Mouse (Mus musculus) gastrocnemius, postnatal 25 days (tissue): ENCODE data around the gene Dnase1l2. TPM values are rescaled to one million over a fixed set of nuclear protein-coding genes. Genes with fewer than 3 reads are reported as not detected.
A peak's percentile ranks its signal among the peaks of the same experiment; 100 is the strongest.

Source experiments
- DNase-seq: peaks from one replicate; pipeline ENCODE4 v3.0.0; 2022
- long read RNA-seq, 2 experiments: library from polyadenylated mRNA; stranded (forward); transcript quantifications; one replicate each; pipeline ENCODE4 v2.0.0; 2021
- total RNA-seq, 2 experiments: library from RNA; stranded (reverse); gene quantifications; 1 replicate in 1 of 2; 2 replicates in 1 of 2; pipeline ENCODE4 v1.2.3; 2021

Dnase1l2 gene
- 1 to 10 TPM; 1.0 to 1.5 TPM for total RNA-seq
- long read RNA-seq, experiment 1, partial matches to known transcripts = 1 of 1 reads
- long read RNA-seq, experiment 1, other reads (novel, unspliced or antisense) = 0 of 1 reads
- long read RNA-seq, experiment 2 = 0 reads

DNA sequence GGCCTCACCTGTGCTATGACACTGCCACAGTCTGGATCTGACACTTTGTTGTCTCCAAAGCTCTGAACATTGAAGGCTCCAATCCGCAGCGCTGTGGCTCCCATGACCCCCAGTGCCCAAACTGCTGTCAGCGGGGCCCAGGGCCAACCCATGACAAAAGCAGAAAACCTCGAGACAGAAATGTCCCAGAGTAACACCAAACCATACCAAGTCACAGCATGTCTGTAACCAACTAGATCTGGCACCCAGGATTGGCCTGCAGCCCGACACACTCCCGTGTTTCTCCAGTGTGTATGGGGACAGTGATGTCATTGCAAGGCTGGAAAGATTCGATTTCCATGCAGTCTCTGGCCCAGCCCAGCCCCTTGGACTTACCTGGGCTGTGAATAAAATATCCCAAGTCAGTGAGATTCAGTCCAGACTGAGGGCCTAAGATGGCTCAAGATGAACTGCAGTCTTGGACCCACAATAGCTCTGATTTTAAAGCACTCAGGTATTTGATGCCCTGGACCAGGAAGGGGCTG, at the start of gene Dnase1l2:
TSS of gene Dnase1l2 (minus strand) at position 474 of the 524 bp plus-strand sequence.
- no peak for DNase-seq

GRCm38 (mm10) chr17:24490399-24490798, 47.5 kb upstream of the Dnase1l2 start:
- no peak for DNase-seq

- DNase-seq = no peak
Measured at GRCm38 (mm10) chr17:24489265-24490030, 46.5 kb upstream of the Dnase1l2 start.

GRCm38 (mm10) chr17:24488662-24489264, 45.9 kb upstream of the Dnase1l2 start:
- DNase-seq = no peak

GRCm38 (mm10) chr17:24488186-24488661, 45.3 kb upstream of the Dnase1l2 start, which contains the start of gene Caskin1:
Gene Caskin1, plus strand, starts transcription at chr17:24488601.
- no peak for DNase-seq

DNA sequence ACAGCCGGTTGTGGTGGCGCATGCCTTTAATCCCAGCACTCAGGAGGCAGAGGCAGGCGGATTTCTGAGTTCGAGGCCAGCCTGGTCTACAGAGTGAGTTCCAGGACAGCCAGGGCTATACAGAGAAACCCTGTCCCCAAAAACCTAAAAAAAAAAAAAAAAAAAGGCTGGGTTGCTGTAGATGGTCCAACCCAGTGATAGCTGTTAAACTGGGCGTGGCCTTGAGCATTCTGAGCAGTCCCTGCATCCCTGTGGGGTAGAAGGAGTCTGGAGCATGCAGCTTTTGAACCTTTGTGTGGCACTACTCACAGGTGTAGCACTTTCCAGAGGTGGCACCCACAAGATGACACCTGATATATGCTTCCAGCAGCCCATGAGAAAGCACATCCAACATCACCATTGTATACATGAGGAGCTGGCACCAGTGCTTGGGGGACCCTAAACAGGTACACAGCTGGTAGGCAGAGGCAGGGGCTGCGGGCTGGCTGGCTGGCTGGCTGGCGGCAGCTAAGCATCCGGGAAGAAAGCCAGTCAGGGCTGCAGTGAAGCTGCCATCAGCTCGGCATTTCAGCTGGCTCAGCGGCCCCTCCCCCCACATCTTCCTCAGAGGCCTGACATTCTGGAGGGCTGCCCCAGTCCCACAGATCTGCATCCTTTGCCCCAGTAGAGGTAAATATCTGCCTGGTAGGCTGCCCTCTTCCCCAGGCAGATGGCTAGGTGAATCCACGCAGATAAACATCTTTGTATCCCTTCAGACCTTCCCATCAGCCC, 42.4 kb upstream of the Dnase1l2 start:
- DNase-seq = no peak

DNA sequence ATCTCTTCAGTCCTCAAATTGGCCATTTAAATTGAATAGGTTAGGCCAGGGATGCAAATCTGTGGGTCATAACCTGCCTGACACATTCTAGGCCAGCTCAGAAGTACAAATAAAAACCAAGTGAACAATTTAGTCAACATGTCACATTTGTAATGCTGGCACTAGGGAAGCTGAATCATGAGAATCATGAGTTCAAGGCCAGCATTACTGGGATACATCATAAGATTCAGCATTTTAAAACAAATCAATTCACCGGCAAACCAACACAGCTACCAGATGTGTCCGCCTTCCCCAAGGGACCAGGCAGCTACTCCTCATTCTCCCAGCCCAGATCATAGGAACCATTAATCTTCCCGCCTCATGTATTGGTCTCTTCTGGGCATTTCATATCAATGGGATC, 40.6 kb upstream of the Dnase1l2 start:
- DNase-seq = no peak

GRCm38 (mm10) chr17:24481027-24481815, 38.3 kb upstream of the Dnase1l2 start:
- DNase-seq = no peak

DNA sequence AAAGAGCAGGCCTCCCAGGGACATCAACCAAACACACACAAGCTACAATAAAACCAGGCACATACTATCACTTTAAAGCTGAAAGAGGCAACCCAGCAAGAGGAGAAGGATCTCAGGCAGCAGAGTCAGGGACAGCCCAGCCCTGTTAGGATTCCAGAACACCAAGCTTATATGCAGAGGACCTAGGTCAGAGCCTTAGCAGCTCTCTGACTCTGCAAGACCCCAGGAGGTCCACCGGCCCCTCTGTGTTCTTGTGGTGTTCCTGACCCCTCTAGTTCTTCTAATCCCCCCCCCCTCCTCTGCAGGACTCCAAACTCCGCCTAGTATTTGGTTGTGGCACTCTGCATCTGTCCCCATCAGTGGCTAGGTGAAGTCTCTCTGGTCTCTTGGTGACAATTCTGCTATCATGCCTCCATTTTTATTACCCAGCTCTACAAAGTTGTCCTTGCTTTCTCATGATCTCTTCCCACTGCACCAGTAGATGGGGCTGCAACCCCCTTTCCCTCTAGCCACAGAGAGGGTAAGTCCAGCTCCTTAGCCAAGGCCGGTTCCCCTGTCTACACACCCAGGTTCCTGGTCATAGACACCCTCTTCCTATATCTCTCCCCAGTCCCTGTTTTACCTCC, 37.4 kb upstream of the Dnase1l2 start:
- DNase-seq = no peak

DNA sequence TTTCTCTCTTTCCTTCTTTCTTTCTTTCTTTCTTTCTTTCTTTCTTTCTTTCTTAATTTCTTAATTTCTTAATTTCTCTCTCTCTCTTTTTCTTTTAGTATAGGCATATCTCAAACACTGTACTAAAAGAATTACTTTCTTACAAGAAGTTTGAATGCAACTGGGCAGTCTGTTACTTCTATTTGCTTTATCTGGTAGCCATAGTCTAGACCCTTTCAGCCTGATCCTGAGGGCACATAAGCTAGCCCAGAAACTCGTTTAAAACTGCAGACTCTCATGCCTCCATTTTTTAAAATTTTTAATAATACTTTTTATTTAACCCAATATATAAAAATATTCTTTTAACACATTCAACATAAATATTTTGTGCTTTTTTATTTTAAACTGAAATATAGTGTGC, 36.5 kb upstream of the Dnase1l2 start:
- DNase-seq = no peak

DNA sequence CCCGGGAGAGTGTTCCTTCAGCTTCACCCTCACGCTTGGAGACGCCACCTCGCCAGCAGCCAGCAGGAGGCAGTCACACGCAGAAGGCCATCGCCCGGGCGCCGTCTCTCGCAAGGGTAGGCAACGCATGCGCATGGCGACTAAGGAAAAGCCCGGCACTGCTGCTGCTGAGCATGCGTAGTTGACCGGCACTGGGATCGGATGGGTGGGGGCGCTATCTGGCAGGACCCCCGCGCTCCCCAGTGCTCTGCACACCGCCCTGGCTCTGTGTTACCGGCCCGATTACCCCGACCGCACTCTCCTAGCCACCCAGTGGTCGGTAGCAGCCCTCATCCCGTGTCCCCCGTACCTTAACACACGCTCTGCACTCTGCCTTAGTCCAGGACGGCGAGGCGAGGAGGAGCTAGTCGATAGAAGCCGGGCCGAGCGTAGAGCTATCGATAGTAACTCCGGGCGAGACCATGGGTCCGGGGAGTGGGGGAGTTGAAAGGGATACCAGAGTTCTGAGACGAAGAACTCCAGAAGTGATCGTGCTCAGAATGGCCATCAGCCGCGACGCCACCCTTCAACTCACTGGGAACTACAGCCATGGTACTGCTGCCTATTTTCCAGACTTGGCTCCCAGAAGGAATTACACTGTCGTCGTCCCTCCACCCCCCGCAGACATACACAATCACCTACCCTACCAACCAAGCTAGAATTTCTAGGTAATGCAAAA, 35.9 kb upstream of the Dnase1l2 start, which contains the start of gene Mlst8:
TSS of gene Mlst8 (minus strand) at position 416 of the 718 bp plus-strand sequence.
- peak; percentile 94 for DNase-seq

DNA sequence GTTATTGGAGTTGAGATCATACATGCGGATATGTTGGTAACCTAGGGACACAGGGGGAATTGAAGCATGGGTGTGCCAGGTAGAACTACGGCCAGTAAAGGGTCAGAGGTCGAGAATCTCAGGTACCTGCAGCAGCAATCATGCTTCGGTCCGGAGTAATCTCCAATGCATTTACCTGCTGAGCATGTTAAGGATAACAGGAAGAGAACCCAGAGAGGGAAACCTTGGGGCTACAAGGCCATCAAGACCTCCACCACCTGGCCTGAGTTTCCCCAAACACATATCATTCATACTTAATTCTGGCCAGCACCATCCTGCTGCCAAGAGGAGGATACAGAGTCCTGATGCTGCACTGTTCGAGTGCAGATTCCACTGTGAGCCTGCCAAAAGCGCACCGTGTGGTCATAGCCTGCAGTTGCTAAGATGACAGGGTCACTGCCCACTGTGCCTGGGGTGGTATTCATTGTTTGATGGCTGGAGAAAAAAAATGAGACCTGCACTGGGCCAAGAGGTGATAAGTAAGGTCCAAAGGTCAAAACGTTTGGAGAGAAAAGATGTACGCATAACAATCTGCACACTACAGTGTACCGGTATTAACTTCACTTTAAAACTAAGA, 35.2 kb upstream of the Dnase1l2 start:
- no peak for DNase-seq

- DNase-seq = no peak
Measured at GRCm38 (mm10) chr17:24477053-24477984, 34.4 kb upstream of the Dnase1l2 start.

GRCm38 (mm10) chr17:24476022-24476776, 33.3 kb upstream of the Dnase1l2 start:
- no peak for DNase-seq

DNA sequence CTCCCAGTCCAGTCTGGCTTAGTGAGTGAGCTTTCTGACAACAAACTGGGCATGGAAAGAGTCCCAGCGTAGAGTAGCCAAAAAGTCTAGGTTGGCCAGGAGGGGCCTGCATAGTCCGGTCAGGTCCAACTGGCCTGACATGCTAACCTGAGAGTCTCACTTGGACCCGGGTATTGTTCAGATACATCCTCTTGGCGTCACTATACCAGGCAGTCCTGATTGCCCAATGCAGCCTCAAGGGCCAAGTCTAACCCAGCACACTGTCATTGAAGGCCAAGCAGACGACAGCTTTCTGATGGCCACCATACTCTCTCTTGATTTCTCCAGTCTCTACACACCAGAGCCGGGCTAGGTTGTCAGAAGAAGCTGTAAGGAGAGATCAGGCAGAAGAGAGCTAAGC, 32.7 kb upstream of the Dnase1l2 start:
- no peak for DNase-seq

- DNase-seq = peak; percentile 38
Measured at GRCm38 (mm10) chr17:24474557-24474956, 31.7 kb upstream of the Dnase1l2 start.

DNA sequence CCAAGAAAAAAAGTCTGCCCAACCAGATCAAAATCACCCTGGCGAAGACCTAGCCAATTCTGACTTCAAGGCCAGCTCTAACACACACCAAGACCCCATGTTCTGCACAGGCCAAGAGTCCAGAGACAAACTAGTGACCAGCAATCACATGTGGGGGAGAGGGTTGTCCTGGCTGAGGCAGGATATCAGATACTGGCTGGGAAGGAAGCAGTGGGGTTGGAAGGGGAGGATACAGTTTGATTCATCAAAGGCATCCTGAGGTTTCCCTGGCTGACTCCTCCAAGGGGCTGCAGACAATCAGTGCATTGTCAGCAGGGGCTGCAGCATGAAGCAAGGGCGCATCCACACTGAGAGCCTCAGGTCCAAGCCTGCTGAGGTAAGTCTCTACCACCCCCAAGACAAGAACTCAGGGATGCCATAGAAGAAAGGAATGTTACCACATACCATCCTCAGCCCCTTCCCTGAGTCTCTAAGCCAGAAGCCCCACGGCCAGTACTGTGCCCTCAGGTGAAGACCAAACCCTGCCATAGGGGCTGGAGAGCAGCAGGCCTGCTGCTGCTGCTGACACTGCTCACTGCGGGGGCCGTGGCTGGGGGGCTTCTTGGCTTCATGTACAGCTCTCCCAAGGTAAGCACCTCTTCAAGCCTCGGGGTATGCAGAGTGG, 30.8 kb upstream of the Dnase1l2 start, which contains the start of gene Bricd5:
TSS of gene Bricd5 (plus strand) at position 273 of the 664 bp plus-strand sequence.
- DNase-seq = no peak
